Mouse (Mus musculus): ENCODE measurements around the gene Gdpd1. TPM values are rescaled to one million over a fixed set of nuclear protein-coding genes. Genes with fewer than 3 reads are reported as not detected.

Gene Gdpd1
- polyA plus RNA-seq, 1 experiment, result 61.1 TPM

- H3K27ac ChIP-seq (ENCODE audit: insufficient read depth, low read depth, low read length), result no peak overlapping the region
- peaks cover 2% of the 10 kb centered on the region; the same call in 1 of the 2 replicates for H3K36me3 ChIP-seq (ENCODE audit: control insufficient read depth, insufficient read depth, low read length)
- no peak overlapping the region for H3K4me3 ChIP-seq (ENCODE audit: low read depth, low read length)
- peaks cover 23% of the 10 kb centered on the region for H3K4me1 ChIP-seq (ENCODE audit: control insufficient read depth, insufficient read depth, insufficient read length, low read length)
- TF ChIP-seq POLR2A (IDR thresholded peaks at IDR 0.05; ENCODE audit: low read depth, low read length), result no peak
- no peak for TF ChIP-seq CTCF (IDR thresholded peaks at IDR 0.05; ENCODE audit: extremely low read depth, insufficient read length, insufficient replicate concordance, low read depth, low read length)
- no peaks in the 10 kb centered on the region for H3K27me3 ChIP-seq (ENCODE audit: control insufficient read depth, insufficient read depth, low read length)
- WGBS, result 88% methylated on average over 4 of the region's 4 CpGs
Measured at GRCm38 (mm10) chr11:86991241-86991640, 82.6 kb downstream of the Gdpd1 start.

- WGBS, result 85% methylated on average over 3 of the region's 3 CpGs
- H3K27me3 ChIP-seq (ENCODE audit: control insufficient read depth, insufficient read depth, low read length), result no peaks in the 10 kb centered on the region
- peaks cover 23% of the 10 kb centered on the region for H3K4me1 ChIP-seq (ENCODE audit: control insufficient read depth, insufficient read depth, insufficient read length, low read length)
- H3K36me3 ChIP-seq (ENCODE audit: control insufficient read depth, insufficient read depth, low read length), result peaks cover 2% of the 10 kb centered on the region; the same call in 1 of the 2 replicates
- TF ChIP-seq POLR2A (IDR thresholded peaks at IDR 0.05; ENCODE audit: low read depth, low read length) (no peak), CTCF (IDR thresholded peaks at IDR 0.05; ENCODE audit: extremely low read depth, insufficient read length, insufficient replicate concordance, low read depth, low read length) (no peak)
- no peak overlapping the region for H3K27ac ChIP-seq (ENCODE audit: insufficient read depth, low read depth, low read length)
- no peak overlapping the region for H3K4me3 ChIP-seq (ENCODE audit: low read depth, low read length)
Measured at GRCm38 (mm10) chr11:86990309-86990708, 83.6 kb downstream of the Gdpd1 start.

GRCm38 (mm10) chr11:86984990-86985389 lies 88.9 kb downstream of the Gdpd1 start:
- H3K27me3 ChIP-seq (ENCODE audit: control insufficient read depth, insufficient read depth, low read length), result no peaks in the 10 kb centered on the region
- TF ChIP-seq CTCF (IDR thresholded peaks at IDR 0.05; ENCODE audit: extremely low read depth, insufficient read length, insufficient replicate concordance, low read depth, low read length), result no peak
- H3K27ac ChIP-seq (ENCODE audit: insufficient read depth, low read depth, low read length), result no peak overlapping the region
- H3K4me1 ChIP-seq (ENCODE audit: control insufficient read depth, insufficient read depth, insufficient read length, low read length), result 0 out of 2 replicates have a peak, but pooled peaks cover 4% of the 10 kb centered on the region
- H3K36me3 ChIP-seq (ENCODE audit: control insufficient read depth, insufficient read depth, low read length), result peaks cover 2% of the 10 kb centered on the region; the same call in 1 of the 2 replicates
- no peak overlapping the region for H3K4me3 ChIP-seq (ENCODE audit: low read depth, low read length)
- 77% methylated on average over 3 of the region's 3 CpGs for WGBS

Other genes with a start within 250 kb of the Gdpd1 start
- gene Ypel2, start 80.4 kb downstream of the Gdpd1 start, polyA plus RNA-seq (2012; rRNA removed), result 1.7 and 5.6 TPM in 2 replicates
- gene Smg8, start 12.7 kb upstream of the Gdpd1 start, polyA plus RNA-seq (2012; rRNA removed), result 1.8 and 2.4 TPM in 2 replicates
- 0.14 and 0.42 TPM in 2 replicates for gene Prr11, start 34.6 kb upstream of the Gdpd1 start, polyA plus RNA-seq (2012; rRNA removed)
- 0.69 and 1.0 TPM in 2 replicates for gene Ska2, start 35.2 kb upstream of the Gdpd1 start, polyA plus RNA-seq (2012; rRNA removed)
- 0.56 and 0.85 TPM in 2 replicates for gene Trim37, start 53.0 kb upstream of the Gdpd1 start, polyA plus RNA-seq (2012; rRNA removed)